Mouse (Mus musculus) testis, adult 2 months (tissue): ENCODE measurements around the gene Isl2. TPM values are rescaled to one million over a fixed set of nuclear protein-coding genes. Genes with fewer than 3 reads are reported as not detected.
A peak's percentile ranks its signal among the peaks of the same experiment; 100 is the strongest.

Experiments
- H3K27ac ChIP-seq: fragments of 200-500 bp; 2 replicates; pipeline ENCODE4 v1.5.1; 2012; ENCODE audit warnings: low read depth, low read length; ENCODE audit not compliant: control insufficient read depth, insufficient read depth
- H3K27me3 ChIP-seq: fragments of 200-500 bp; 2 replicates; pipeline ENCODE4 v1.6.1; 2012; ENCODE audit warnings: mild to moderate bottlenecking, low read length, moderate library complexity; ENCODE audit not compliant: control insufficient read depth, insufficient read depth
- H3K36me3 ChIP-seq: fragments of 200-500 bp; 2 replicates; pipeline ENCODE4 v1.6.1; 2012; ENCODE audit warnings: mild to moderate bottlenecking, low read length; ENCODE audit not compliant: control insufficient read depth, insufficient read depth
- H3K4me1 ChIP-seq: fragments of 200-500 bp; 2 replicates; pipeline ENCODE4 v1.6.1; 2012; ENCODE audit warnings: low read length; ENCODE audit not compliant: control insufficient read depth, insufficient read depth
- H3K4me3 ChIP-seq: fragments of 200-500 bp; 2 replicates; pipeline ENCODE4 v1.5.1; 2012; ENCODE audit warnings: low read depth, mild to moderate bottlenecking, low read length, moderate library complexity, mixed read lengths; ENCODE audit not compliant: control insufficient read depth
- CTCF ChIP-seq: fragments of 200-500 bp; IDR thresholded peaks from 2 replicates; pipeline ENCODE4 v1.5.1; 2012; ENCODE audit warnings: low read depth, mild to moderate bottlenecking, inconsistent platforms, low read length, moderate library complexity; ENCODE audit not compliant: control insufficient read depth, insufficient read depth, insufficient replicate concordance
- POLR2A ChIP-seq: fragments of 200-500 bp; IDR thresholded peaks from 2 replicates; pipeline ENCODE4 v1.6.1; 2012; ENCODE audit warnings: low read depth, mild to moderate bottlenecking, inconsistent platforms, low read length, moderate library complexity; ENCODE audit not compliant: control insufficient read depth
- polyA plus RNA-seq: library from polyadenylated mRNA; depleted of rRNA; stranded (reverse); fragments of >200 nt; gene quantifications from 2 replicates; pipeline ENCODE4 v1.2.3, GENCODE M21; 2012

Gene Isl2
- polyA plus RNA-seq, 1 experiment = 0.43 TPM

DNA sequence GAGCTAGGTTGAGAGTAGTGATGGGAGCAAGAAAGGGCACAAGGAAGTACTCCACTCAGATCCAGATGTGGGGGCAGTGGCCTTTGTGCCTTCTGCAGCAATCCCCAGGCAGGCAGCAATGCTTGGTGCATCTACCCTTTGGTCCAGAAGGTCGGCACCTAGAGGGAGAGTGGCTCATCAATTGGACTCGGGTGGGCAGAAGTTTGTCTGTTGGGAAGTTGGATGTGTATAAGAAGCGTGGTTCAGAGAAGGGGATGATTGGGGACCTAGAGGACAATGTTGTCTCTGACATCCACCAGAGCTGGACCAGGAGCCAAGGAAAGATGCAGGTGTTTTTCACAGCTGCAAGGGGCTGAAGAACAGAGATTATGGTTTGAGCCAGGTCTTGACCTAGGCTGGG, 10.4 kb downstream of the Isl2 start:
- H3K36me3 ChIP-seq = no peaks in the 10 kb centered on the region
- no peak for TF ChIP-seq POLR2A
- no peak for TF ChIP-seq CTCF
- H3K27me3 ChIP-seq = peaks cover 7% of the 10 kb centered on the region
- peaks cover 27% of the 10 kb centered on the region for H3K4me1 ChIP-seq
- no peak overlapping the region for H3K4me3 ChIP-seq
- H3K27ac ChIP-seq = no peak overlapping the region

DNA sequence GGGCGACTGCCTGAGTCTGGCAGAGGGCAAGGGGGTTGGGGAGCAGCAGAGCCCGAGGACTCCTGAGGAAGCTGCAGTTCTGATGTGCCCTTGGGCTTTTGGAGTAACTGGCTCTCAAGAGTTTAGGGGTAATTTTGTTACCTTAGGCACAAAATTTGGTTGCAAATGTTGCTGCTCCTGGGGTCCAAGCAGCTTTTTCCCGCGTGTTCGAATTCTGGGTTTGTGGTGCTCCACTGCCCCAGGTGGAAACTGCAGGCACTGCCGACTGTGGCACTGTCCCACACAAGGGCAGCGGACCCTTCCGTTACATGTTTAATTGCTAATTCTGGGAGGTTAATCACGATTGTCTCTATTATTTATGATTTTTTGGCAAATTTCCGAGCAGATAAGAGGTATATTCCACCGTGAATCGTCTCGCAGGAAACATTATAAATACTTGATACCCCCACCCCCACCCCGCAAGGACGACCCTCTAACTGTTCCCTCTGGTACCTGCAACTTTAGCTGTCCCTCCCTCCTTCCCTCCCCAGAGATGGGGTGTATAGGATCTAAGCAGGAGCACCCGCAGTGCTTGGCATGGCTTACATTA, 10.9 kb downstream of the Isl2 start:
- no peaks in the 10 kb centered on the region for H3K36me3 ChIP-seq
- no peak overlapping the region for H3K4me3 ChIP-seq
- TF ChIP-seq POLR2A (no peak), CTCF (peak; percentile 32; the same call in 1 of the 2 replicates)
- peaks cover 22% of the 10 kb centered on the region for H3K4me1 ChIP-seq
- no peak overlapping the region for H3K27ac ChIP-seq
- peaks cover 5% of the 10 kb centered on the region for H3K27me3 ChIP-seq

DNA sequence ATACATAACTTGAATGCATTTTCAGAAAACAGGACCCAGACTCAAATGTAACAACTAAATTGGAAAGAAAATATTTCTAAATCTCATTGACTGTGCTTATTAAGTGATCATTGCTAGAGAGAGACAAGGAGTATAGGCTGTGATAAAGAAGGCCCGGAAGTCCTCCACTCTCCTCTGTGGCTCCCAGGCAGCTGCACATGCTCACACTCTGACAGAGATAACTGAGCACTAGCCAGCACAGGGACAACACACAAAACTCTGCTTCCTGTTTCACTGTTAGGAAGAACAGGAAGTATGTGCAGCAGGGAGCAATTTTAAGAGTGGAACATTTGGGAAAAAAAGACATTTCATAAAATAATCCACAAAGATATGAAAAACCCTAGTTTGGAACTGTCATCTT, 16.5 kb downstream of the Isl2 start:
- Histone ChIP-seq H3K36me3 (no peaks in the 10 kb centered on the region), H3K27me3 (no peaks in the 10 kb centered on the region), H3K27ac (no peak overlapping the region), H3K4me1 (no peaks in the 10 kb centered on the region), H3K4me3 (no peak overlapping the region)
- TF ChIP-seq POLR2A = no peak
- no peak for TF ChIP-seq CTCF

DNA sequence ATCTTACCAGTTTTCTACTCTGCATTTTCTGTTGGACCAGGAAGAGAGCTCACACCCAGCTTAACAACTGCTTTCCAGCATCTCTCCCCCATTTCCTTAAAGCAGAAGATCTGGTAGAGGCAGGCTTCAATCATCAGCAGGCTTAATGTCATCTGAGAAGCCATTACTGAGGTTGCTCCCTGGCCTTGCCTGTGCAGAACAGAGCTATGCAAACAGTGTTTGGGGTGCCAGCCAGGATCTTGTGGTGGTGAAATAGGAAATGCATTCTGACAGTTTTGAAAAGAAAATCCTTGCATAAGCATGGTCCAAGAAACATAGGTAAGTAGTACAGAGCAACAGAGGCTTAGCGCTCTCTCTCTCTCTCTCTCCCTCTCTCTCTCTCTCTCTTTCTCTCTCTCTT, 22.5 kb downstream of the Isl2 start:
- Histone ChIP-seq H3K27ac (no peak overlapping the region), H3K36me3 (no peaks in the 10 kb centered on the region), H3K4me3 (no peak overlapping the region), H3K4me1 (no peaks in the 10 kb centered on the region), H3K27me3 (no peaks in the 10 kb centered on the region)
- TF ChIP-seq POLR2A (no peak), CTCF (no peak)

DNA sequence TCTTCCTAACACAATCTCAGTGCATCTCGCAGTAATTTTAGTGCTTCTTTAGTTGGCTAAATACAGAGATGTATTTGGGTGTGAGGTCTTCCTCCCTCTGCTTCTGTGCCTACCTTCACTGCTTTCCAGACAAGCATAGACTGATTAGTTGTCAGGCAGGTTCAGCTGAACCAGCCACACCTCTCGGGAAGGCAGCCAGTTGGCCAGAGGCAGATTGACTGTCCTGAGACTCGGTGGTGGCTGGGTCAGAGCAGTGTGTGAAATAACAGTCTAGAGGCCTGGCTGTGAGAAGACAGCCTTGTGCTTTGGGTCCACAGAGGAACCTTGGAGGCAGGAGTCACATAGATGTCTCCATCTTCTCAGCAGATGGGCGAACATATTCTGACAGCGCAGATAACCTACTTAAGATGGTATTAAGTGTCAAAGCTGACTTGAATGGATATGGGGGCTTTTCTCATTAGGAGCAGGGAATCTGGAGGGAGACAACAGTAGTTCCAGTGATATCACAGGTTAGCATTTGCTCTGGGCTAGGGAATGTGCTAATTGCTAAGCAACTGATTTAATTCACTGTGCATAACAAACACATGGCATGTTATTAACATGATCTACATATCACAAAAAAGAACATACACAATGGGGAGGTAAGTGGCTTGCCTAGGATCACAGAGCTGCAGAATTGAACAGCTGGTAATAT, 30.1 kb downstream of the Isl2 start:
- TF ChIP-seq POLR2A (no peak), CTCF (no peak)
- no peaks in the 10 kb centered on the region for H3K27me3 ChIP-seq

DNA sequence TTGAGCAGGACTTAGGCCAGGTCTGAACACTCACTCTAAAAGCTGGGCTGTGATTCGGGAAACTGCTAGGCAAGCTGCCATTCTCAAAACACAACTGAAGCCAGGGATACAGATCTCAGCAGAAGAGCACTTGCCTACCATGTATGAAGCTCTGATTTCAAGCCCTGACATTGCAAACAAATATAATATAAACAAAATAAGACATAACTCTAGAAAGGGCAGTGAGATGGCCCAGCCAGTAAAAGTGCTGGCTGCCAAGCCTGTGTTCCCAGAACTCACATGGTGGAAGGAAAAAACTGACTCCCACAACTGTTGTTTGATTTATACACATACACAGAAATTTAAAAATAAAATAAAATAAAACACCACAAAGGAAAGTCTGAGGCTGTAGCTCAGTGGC, 32.6 kb downstream of the Isl2 start:
- no peak for TF ChIP-seq POLR2A
- no peak for TF ChIP-seq CTCF
- no peak overlapping the region for H3K27ac ChIP-seq
- H3K4me1 ChIP-seq = no peaks in the 10 kb centered on the region
- H3K36me3 ChIP-seq = no peaks in the 10 kb centered on the region
- H3K27me3 ChIP-seq = no peaks in the 10 kb centered on the region
- H3K4me3 ChIP-seq = no peak overlapping the region

More for the DNA sequence above, 30.1 kb downstream of the Isl2 start:
- Histone ChIP-seq H3K4me3 (no peak overlapping the region), H3K27ac (no peak overlapping the region), H3K4me1 (no peaks in the 10 kb centered on the region), H3K36me3 (no peaks in the 10 kb centered on the region)

DNA sequence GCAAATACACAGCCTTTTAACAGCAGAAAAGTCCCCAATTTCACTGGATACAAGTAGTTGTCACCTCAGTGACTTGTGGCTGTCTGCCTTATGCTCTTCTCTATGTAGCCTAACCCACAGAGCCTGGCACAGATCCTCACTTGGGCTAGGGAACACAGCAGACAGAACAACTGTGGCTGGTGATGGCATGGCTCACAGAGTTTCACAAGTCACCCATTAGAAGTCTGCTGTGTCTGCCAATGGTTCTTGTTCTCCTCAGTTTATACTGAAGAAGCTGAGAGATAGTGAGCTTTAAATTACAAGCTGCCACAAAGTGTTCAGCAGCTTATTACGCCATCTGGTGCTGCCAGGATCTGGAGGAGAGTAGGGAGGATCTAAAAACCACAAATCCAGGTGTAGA, 38.1 kb downstream of the Isl2 start:
- no peaks in the 10 kb centered on the region for H3K27me3 ChIP-seq
- no peak overlapping the region for H3K4me3 ChIP-seq
- no peaks in the 10 kb centered on the region for H3K36me3 ChIP-seq
- no peaks in the 10 kb centered on the region for H3K4me1 ChIP-seq
- TF ChIP-seq CTCF (no peak), POLR2A (no peak)
- H3K27ac ChIP-seq = no peak overlapping the region
